Mouse (Mus musculus) splenic B cell, adult 2 months (primary cell): ENCODE results near the gene Banp.

ENCODE experiments used
- DNase-seq: peaks from one replicate; pipeline ENCODE4 v3.0.0-alpha.2; 2011; ENCODE audit warnings: low read depth, low spot score
- H3K27me3 ChIP-seq: 2 replicates; pipeline ENCODE4 v1.6.1; 2012; ENCODE audit warnings: mild to moderate bottlenecking, low read length, moderate library complexity, mixed read lengths; ENCODE audit not compliant: control insufficient read depth, poor library complexity, insufficient read depth, severe bottlenecking
- H3K36me3 ChIP-seq: 2 replicates; pipeline ENCODE4 v1.6.1; 2012; ENCODE audit warnings: mild to moderate bottlenecking, low read length, moderate library complexity, mixed read lengths; ENCODE audit not compliant: control insufficient read depth, poor library complexity, insufficient read depth, severe bottlenecking

The Banp gene

DNA sequence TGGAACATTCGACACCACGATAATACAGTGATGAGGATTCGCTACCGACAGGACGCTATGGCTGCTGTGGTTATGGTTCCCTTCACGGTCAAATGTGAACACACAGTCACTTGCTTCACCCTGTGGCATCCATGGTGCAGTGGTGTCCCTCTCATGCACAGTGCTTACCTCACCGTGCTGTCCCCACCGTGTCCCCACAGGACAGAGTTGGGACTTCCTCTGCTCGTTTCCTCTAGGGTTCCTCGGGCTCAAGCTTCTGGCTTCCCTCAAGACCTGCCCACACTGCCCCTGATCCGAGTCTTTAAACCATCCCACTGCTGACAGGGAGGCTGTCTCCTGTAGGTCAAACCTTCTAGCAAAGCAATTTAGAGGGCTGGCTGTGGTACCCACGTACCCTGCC is 128.8 kb downstream of the Banp start:
- DNase-seq = no peak
- Histone ChIP-seq H3K27me3 (no peaks in the 10 kb centered on the region), H3K36me3 (no peaks in the 10 kb centered on the region)
